Mouse (Mus musculus) thymus, postnatal 36 days (tissue): ENCODE data around the gene Tgm6.
A peak's percentile ranks its signal among the peaks of the same experiment; 100 is the strongest.

Experiments used
- DNase-seq, 2 experiments: peaks; one replicate each; pipeline ENCODE4 v3.0.0; 2022; ENCODE audit warnings: mixed read lengths in 2 of 2

Tgm6 gene

GRCm38 (mm10) chr2:130178706-130179506 lies 66.7 kb downstream of the Tgm6 start, which contains the start of gene Snrpb:
TSS of gene Snrpb (minus strand) at chr2:130179403.
- peak; percentile 79 to 80 for DNase-seq

- DNase-seq = no peak
Observed at GRCm38 (mm10) chr2:130179507-130180019, 67.3 kb downstream of the Tgm6 start.

GRCm38 (mm10) chr2:130188391-130188790 lies 76.2 kb downstream of the Tgm6 start:
- no peak for DNase-seq

- DNase-seq = no peak
Observed at GRCm38 (mm10) chr2:130194894-130195293, 82.7 kb downstream of the Tgm6 start, which contains the start of gene Tmc2. TSS of gene Tmc2 (plus strand) at chr2:130195194.

GRCm38 (mm10) chr2:130200961-130201360 lies 88.7 kb downstream of the Tgm6 start:
- no peak for DNase-seq
